Mouse (Mus musculus): ENCODE measurements around the gene Hnrnpul2. TPM values are rescaled to one million over a fixed set of nuclear protein-coding genes. Genes with fewer than 3 reads are reported as not detected.
A peak's percentile ranks its signal among the peaks of the same experiment; 100 is the strongest.

Hnrnpul2 gene
- polyA plus RNA-seq, 1 experiment from 2014 or later, result 6.7 TPM

GRCm38 (mm10) chr19:8837251-8837791, 17.5 kb downstream of the Hnrnpul2 start, which contains the start of gene Bscl2:
Gene Bscl2, plus strand, starts transcription at chr19:8837467.
- Histone ChIP-seq H3K4me2 (ENCODE audit: low read depth, low read length) (peak within 1 kb of the TSS; percentile 79), H3K36me3 (replicated peaks; ENCODE audit: control insufficient read depth, insufficient read depth, low read depth, low read length) (peaks cover 11% of the 10 kb centered on the region), H3K9me3 (replicated peaks; ENCODE audit: control insufficient read depth, low read length) (no peaks in the 10 kb centered on the region), H3K27ac (replicated peaks; ENCODE audit: low read depth, low read length) (peak within 1 kb of the TSS; percentile 95), H3K9ac (replicated peaks; ENCODE audit: low read length) (peak within 1 kb of the TSS; percentile 82), H3K27me3 (ENCODE audit: control insufficient read depth, insufficient read depth, low read length) (no peaks in the 10 kb centered on the region), H3K4me1 (ENCODE audit: control insufficient read depth, insufficient read depth, low read length) (peaks cover 2% of the 10 kb centered on the region; the same call in 1 of the 2 replicates), H3K4me3 (ENCODE audit: low read depth, low read length) (peak within 1 kb of the TSS; percentile 39)
- 1% methylated on average over 38 of the region's 38 CpGs for WGBS
- DNase-seq (ENCODE audit: low spot score), result peak; percentile 88
- ATAC-seq (replicated peaks; ENCODE audit: insufficient number of reproducible peaks, low FRiP score, low TSS enrichment, low read depth), result peak; percentile 57

GRCm38 (mm10) chr19:8838041-8838730, 18.4 kb downstream of the Hnrnpul2 start:
- 0 out of 2 replicates have a peak, but pooled peaks have one; percentile 2 for ATAC-seq (replicated peaks; ENCODE audit: insufficient number of reproducible peaks, low FRiP score, low TSS enrichment, low read depth)
- Histone ChIP-seq H3K9me3 (replicated peaks; ENCODE audit: control insufficient read depth, low read length) (no peaks in the 10 kb centered on the region), H3K36me3 (replicated peaks; ENCODE audit: control insufficient read depth, insufficient read depth, low read depth, low read length) (peaks cover 6% of the 10 kb centered on the region), H3K9ac (replicated peaks; ENCODE audit: low read length) (peak overlapping the region; percentile 82), H3K4me3 (ENCODE audit: low read depth, low read length) (peak overlapping the region; percentile 39), H3K27ac (replicated peaks; ENCODE audit: low read depth, low read length) (peak overlapping the region; percentile 95), H3K27me3 (ENCODE audit: control insufficient read depth, insufficient read depth, low read length) (no peaks in the 10 kb centered on the region), H3K4me1 (ENCODE audit: control insufficient read depth, insufficient read depth, low read length) (peaks cover 2% of the 10 kb centered on the region; the same call in 1 of the 2 replicates), H3K4me2 (ENCODE audit: low read depth, low read length) (peak overlapping the region; percentile 79)
- DNase-seq (ENCODE audit: low spot score), result peak; percentile 46
- 25% methylated on average over 15 of the region's 15 CpGs for WGBS

DNA sequence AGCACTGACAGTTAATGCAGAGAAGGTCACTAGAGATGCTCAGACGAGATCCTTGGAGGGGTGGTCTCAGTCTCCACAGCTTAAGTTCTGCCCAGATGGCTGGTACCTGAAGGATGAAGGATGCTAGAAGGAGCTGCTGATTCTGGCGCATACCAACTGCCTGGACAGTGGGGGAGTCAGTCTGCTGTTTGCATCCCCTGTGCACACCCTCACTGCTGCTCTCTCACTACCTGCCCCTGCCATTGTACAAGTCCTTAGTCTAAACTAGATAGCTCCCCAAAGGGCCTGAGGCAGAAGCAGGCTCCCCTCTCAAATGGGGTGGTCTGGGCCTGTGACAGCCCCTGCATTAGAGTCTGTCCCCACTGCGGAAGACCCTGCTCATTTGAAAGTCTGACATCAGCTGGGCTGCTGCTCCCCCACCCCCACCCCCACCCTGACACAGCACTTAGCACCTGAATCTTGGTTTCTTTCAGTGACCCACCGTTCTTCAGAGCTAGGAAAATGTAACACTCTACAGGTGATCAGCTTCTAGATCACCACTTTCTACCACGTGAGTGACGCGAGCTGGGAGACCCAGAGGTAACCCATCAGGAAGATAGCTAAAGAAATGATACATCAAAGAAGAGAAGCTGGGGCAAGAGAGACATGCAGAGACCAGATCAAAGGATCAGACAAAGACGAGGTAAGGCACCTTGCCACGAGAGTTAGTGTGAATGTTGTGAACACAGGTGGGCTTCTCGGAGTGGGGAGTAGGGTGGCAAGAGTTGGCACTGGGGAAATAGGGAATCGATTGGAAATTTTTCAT, 19.5 kb downstream of the Hnrnpul2 start, which contains the start of gene Gng3:
Gene Gng3, minus strand, starts transcription at position 92 of the 805 bp plus-strand sequence.
- ATAC-seq (replicated peaks; ENCODE audit: insufficient number of reproducible peaks, low FRiP score, low TSS enrichment, low read depth) (peak; percentile 77), DNase-seq (ENCODE audit: low spot score) (peak; percentile 63)
- WGBS, result 46% methylated on average over 11 of the region's 11 CpGs

GRCm38 (mm10) chr19:8839908-8840791, 20.3 kb downstream of the Hnrnpul2 start:
- WGBS, result 22% methylated on average over 29 of the region's 29 CpGs
- ATAC-seq (replicated peaks; ENCODE audit: insufficient number of reproducible peaks, low FRiP score, low TSS enrichment, low read depth), result peak; percentile 66; the same call in 1 of the 2 replicates

More for the DNA sequence above, 19.5 kb downstream of the Hnrnpul2 start, which contains the start of gene Gng3:
- H3K27me3 ChIP-seq (ENCODE audit: control insufficient read depth, insufficient read depth, low read length), result no peaks in the 10 kb centered on the region
- H3K4me1 ChIP-seq (ENCODE audit: control insufficient read depth, insufficient read depth, low read length), result peaks cover 2% of the 10 kb centered on the region; the same call in 1 of the 2 replicates
- H3K36me3 ChIP-seq (replicated peaks; ENCODE audit: control insufficient read depth, insufficient read depth, low read depth, low read length), result peaks cover 4% of the 10 kb centered on the region
- H3K9me3 ChIP-seq (replicated peaks; ENCODE audit: control insufficient read depth, low read length), result no peaks in the 10 kb centered on the region
- H3K9ac ChIP-seq (replicated peaks; ENCODE audit: low read length), result peak within 1 kb of the TSS; percentile 82
- H3K4me3 ChIP-seq (ENCODE audit: low read depth, low read length), result peak within 1 kb of the TSS; percentile 39
- peak within 1 kb of the TSS; percentile 95 for H3K27ac ChIP-seq (replicated peaks; ENCODE audit: low read depth, low read length)
- peak within 1 kb of the TSS; percentile 79 for H3K4me2 ChIP-seq (ENCODE audit: low read depth, low read length)

GRCm38 (mm10) chr19:8841012-8841411, 21.2 kb downstream of the Hnrnpul2 start:
- Histone ChIP-seq H3K27ac (replicated peaks; ENCODE audit: low read depth, low read length) (no peak overlapping the region), H3K4me3 (ENCODE audit: low read depth, low read length) (no peak overlapping the region), H3K27me3 (ENCODE audit: control insufficient read depth, insufficient read depth, low read length) (no peaks in the 10 kb centered on the region), H3K36me3 (replicated peaks; ENCODE audit: control insufficient read depth, insufficient read depth, low read depth, low read length) (no peaks in the 10 kb centered on the region), H3K4me2 (ENCODE audit: low read depth, low read length) (peak overlapping the region; percentile 62), H3K4me1 (ENCODE audit: control insufficient read depth, insufficient read depth, low read length) (peaks cover 2% of the 10 kb centered on the region; the same call in 1 of the 2 replicates), H3K9ac (replicated peaks; ENCODE audit: low read length) (no peak overlapping the region), H3K9me3 (replicated peaks; ENCODE audit: control insufficient read depth, low read length) (no peaks in the 10 kb centered on the region)
- DNase-seq (ENCODE audit: low spot score) (no peak), ATAC-seq (replicated peaks; ENCODE audit: insufficient number of reproducible peaks, low FRiP score, low TSS enrichment, low read depth) (no peak)
- 90% methylated on average over 7 of the region's 7 CpGs for WGBS

More at GRCm38 (mm10) chr19:8839908-8840791, 20.3 kb downstream of the Hnrnpul2 start:
- H3K9ac ChIP-seq (replicated peaks; ENCODE audit: low read length), result peak overlapping the region; percentile 52
- DNase-seq (ENCODE audit: low spot score), result peak; percentile 68
- H3K4me1 ChIP-seq (ENCODE audit: control insufficient read depth, insufficient read depth, low read length), result peaks cover 2% of the 10 kb centered on the region; the same call in 1 of the 2 replicates
- H3K27ac ChIP-seq (replicated peaks; ENCODE audit: low read depth, low read length), result no peak overlapping the region
- H3K9me3 ChIP-seq (replicated peaks; ENCODE audit: control insufficient read depth, low read length), result no peaks in the 10 kb centered on the region
- no peaks in the 10 kb centered on the region for H3K36me3 ChIP-seq (replicated peaks; ENCODE audit: control insufficient read depth, insufficient read depth, low read depth, low read length)
- H3K4me3 ChIP-seq (ENCODE audit: low read depth, low read length), result peak overlapping the region; percentile 27
- H3K27me3 ChIP-seq (ENCODE audit: control insufficient read depth, insufficient read depth, low read length), result no peaks in the 10 kb centered on the region
- peak overlapping the region; percentile 62 for H3K4me2 ChIP-seq (ENCODE audit: low read depth, low read length)

DNA sequence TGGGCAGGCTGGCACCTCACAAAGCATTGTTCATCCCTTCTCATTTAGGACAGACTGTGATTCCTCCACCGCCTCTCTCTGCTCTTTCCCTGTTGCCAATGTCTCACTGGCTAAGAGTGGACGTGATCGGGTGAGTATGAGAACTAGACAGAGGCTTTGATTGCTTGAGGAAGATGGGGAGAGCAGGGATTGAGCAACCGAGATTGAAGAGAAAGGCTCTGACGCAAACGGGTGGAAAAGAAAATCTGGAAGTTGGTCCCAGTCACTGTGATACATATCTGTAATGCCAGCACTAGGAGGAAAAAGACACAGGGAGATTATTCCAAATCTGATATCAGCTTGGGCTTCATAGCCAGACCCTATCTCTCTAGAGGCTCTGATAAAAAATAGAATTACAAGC, 23.2 kb downstream of the Hnrnpul2 start:
- 87% methylated on average over 6 of the region's 6 CpGs for WGBS
- H3K9ac ChIP-seq (replicated peaks; ENCODE audit: low read length), result no peak overlapping the region

More for the DNA sequence above, 23.2 kb downstream of the Hnrnpul2 start:
- Histone ChIP-seq H3K4me2 (ENCODE audit: low read depth, low read length) (no peak overlapping the region), H3K4me1 (ENCODE audit: control insufficient read depth, insufficient read depth, low read length) (peaks cover 2% of the 10 kb centered on the region; the same call in 1 of the 2 replicates), H3K36me3 (replicated peaks; ENCODE audit: control insufficient read depth, insufficient read depth, low read depth, low read length) (no peaks in the 10 kb centered on the region), H3K27me3 (ENCODE audit: control insufficient read depth, insufficient read depth, low read length) (no peaks in the 10 kb centered on the region), H3K9me3 (replicated peaks; ENCODE audit: control insufficient read depth, low read length) (no peaks in the 10 kb centered on the region), H3K27ac (replicated peaks; ENCODE audit: low read depth, low read length) (no peak overlapping the region), H3K4me3 (ENCODE audit: low read depth, low read length) (no peak overlapping the region)
- DNase-seq (ENCODE audit: low spot score), result no peak
- no peak for ATAC-seq (replicated peaks; ENCODE audit: insufficient number of reproducible peaks, low FRiP score, low TSS enrichment, low read depth)
